Mouse (Mus musculus) right cerebral cortex, postnatal 36 days (tissue): ENCODE measurements around the gene Sgk1.

ENCODE experiments used
- DNase-seq, 2 experiments: peaks; one replicate each; pipeline ENCODE4 v3.0.0; 2022; ENCODE audit warnings: low spot score in 2 of 2, mixed read lengths in 1 of 2

Sgk1 gene

GRCm38 (mm10) chr10:21974801-21975200, 92.8 kb downstream of the Sgk1 start:
- DNase-seq = no peak

GRCm38 (mm10) chr10:21975384-21975783, 93.4 kb downstream of the Sgk1 start:
- no peak for DNase-seq

GRCm38 (mm10) chr10:21976253-21976652, 94.3 kb downstream of the Sgk1 start:
- DNase-seq = no peak

GRCm38 (mm10) chr10:21978421-21978820, 96.4 kb downstream of the Sgk1 start:
- no peak for DNase-seq

- no peak for DNase-seq
Observed at GRCm38 (mm10) chr10:21979286-21979965, 97.4 kb downstream of the Sgk1 start.

- DNase-seq = no peak
Observed at GRCm38 (mm10) chr10:21980780-21981435, 98.9 kb downstream of the Sgk1 start.

GRCm38 (mm10) chr10:21982303-21982702, 100.3 kb downstream of the Sgk1 start:
- no peak for DNase-seq

- DNase-seq = no peak
Observed at GRCm38 (mm10) chr10:21988489-21988888, 106.5 kb downstream of the Sgk1 start.

- peak; percentile 69 to 77 for DNase-seq
Observed at GRCm38 (mm10) chr10:21991351-21991840, 109.4 kb downstream of the Sgk1 start.

- DNase-seq = peak in 1 of 2 experiments; percentile 65
Observed at GRCm38 (mm10) chr10:21991986-21992833, 110.2 kb downstream of the Sgk1 start.

GRCm38 (mm10) chr10:21992834-21993514, 111.0 kb downstream of the Sgk1 start:
- DNase-seq = peak; percentile 64 to 73

GRCm38 (mm10) chr10:21993515-21994373, 111.8 kb downstream of the Sgk1 start:
- DNase-seq = no peak

GRCm38 (mm10) chr10:21994431-21994914, 112.5 kb downstream of the Sgk1 start:
- peak; percentile 93 to 95 for DNase-seq

- no peak for DNase-seq
Observed at GRCm38 (mm10) chr10:21995221-21995620, 113.2 kb downstream of the Sgk1 start.

GRCm38 (mm10) chr10:21995661-21996308, 113.8 kb downstream of the Sgk1 start:
- peak; percentile 69 to 72 for DNase-seq

GRCm38 (mm10) chr10:21996660-21997447, 114.9 kb downstream of the Sgk1 start:
- DNase-seq = no peak

- DNase-seq = no peak
Observed at GRCm38 (mm10) chr10:21997550-21998204, 115.7 kb downstream of the Sgk1 start.

GRCm38 (mm10) chr10:21998503-21999180, 116.7 kb downstream of the Sgk1 start:
- no peak for DNase-seq
